Mouse (Mus musculus): Measurements from ENCODE around the gene Gpr150.

- TF ChIP-seq CTCF (conservative IDR thresholded peaks at IDR 0.05; ENCODE audit: insufficient read depth, insufficient read length, low read depth, low read length): no peak
- no peak for TF ChIP-seq POLR2A (IDR thresholded peaks at IDR 0.05; ENCODE audit: low read depth, low read length)
These were observed 37.9 kb downstream of the Gpr150 start for GRCm38 (mm10) chr13:76018844-76019400.

Measured in kidney, adult 2 months (tissue).